Mouse (Mus musculus) olfactory bulb, adult 2 months (tissue): ENCODE data around the gene Slc47a1.

Source experiments
- CTCF ChIP-seq: fragments of 200-500 bp; IDR thresholded peaks from 2 replicates; pipeline ENCODE4 v1.5.1; 2012; ENCODE audit warnings: low read depth, mild to moderate bottlenecking, low read length, moderate library complexity; ENCODE audit not compliant: insufficient read depth
- POLR2A ChIP-seq: fragments of 200-500 bp; IDR thresholded peaks from 2 replicates; pipeline ENCODE4 v1.6.1; 2012; ENCODE audit warnings: mild to moderate bottlenecking, low read depth, low read length, moderate library complexity; ENCODE audit not compliant: insufficient read depth

- TF ChIP-seq POLR2A (no peak), CTCF (no peak)
Measured at GRCm38 (mm10) chr11:61388012-61388411, 9.9 kb upstream of the Slc47a1 start.
